Mouse (Mus musculus) hindbrain, embryonic 16.5 days (tissue): ENCODE data around the gene Lipc. TPM values are rescaled to one million over a fixed set of nuclear protein-coding genes. Genes with fewer than 3 reads are reported as not detected.

Source experiments
- ATAC-seq: fragments of 200-750 bp; cut with Nextera tagmentation; 2 replicates; pipeline ENCODE4 v1.8.0; 2017; ENCODE audit warnings: moderate TSS enrichment, moderate library complexity
- H3K27ac ChIP-seq: fragments of 300-500 bp; sonication (generic); 2 replicates; pipeline ENCODE4 v1.5.1; 2014; ENCODE audit warnings: low read depth, mild to moderate bottlenecking, control low read depth, low read length, moderate library complexity
- H3K27me3 ChIP-seq: fragments of 300-500 bp; sonication (generic); replicated peaks from 2 replicates; pipeline ENCODE4 v1.6.1; 2014; ENCODE audit warnings: low read length; ENCODE audit not compliant: control insufficient read depth, insufficient read depth
- H3K36me3 ChIP-seq: fragments of 300-500 bp; sonication (generic); 2 replicates; pipeline ENCODE4 v1.6.1; 2014; ENCODE audit warnings: mild to moderate bottlenecking, low read length, moderate library complexity, mixed read lengths; ENCODE audit not compliant: control insufficient read depth, insufficient read depth
- H3K4me1 ChIP-seq: fragments of 300-500 bp; sonication (generic); 2 replicates; pipeline ENCODE4 v1.6.1; 2014; ENCODE audit warnings: low read depth, low read length; ENCODE audit not compliant: control insufficient read depth, insufficient read depth
- H3K4me2 ChIP-seq: fragments of 300-500 bp; sonication (generic); 2 replicates; pipeline ENCODE4 v1.6.1; 2014; ENCODE audit warnings: mild to moderate bottlenecking, low read length, control low read depth, moderate library complexity
- H3K4me3 ChIP-seq: fragments of 300-500 bp; sonication (generic); 2 replicates; pipeline ENCODE4 v1.5.1; 2014; ENCODE audit warnings: mild to moderate bottlenecking, low read length, control low read depth, moderate library complexity
- H3K9ac ChIP-seq: fragments of 300-500 bp; sonication (generic); 2 replicates; pipeline ENCODE4 v1.6.1; 2014; ENCODE audit warnings: low read depth, mild to moderate bottlenecking, control low read depth, low read length, moderate library complexity
- H3K9me3 ChIP-seq: fragments of 300-500 bp; sonication (generic); 2 replicates; pipeline ENCODE4 v1.6.1; 2014; ENCODE audit warnings: mild to moderate bottlenecking, low read length, moderate library complexity; ENCODE audit not compliant: control insufficient read depth
- WGBS: fragments of 180-500 bp; shearing (Covaris S2); extraction: QIAGEN DNeasy Blood & Tissue Kit; methylation state at CpG from one replicate; pipeline ENCODE4 v1.1.7; 2014; 5-methylcytosine and 5-hydroxymethylcytosine counted together
- polyA plus RNA-seq: library from polyadenylated mRNA; unstranded; fragments of >200 nt; fragmentation: Nextera tagmentation; extraction: Ambion mirVana; gene quantifications from 2 replicates; pipeline ENCODE4 v1.2.1, GENCODE M21; 2015

Gene Lipc
- polyA plus RNA-seq = 0.26 TPM in 1 of 2 replicates, not detected in the other

DNA sequence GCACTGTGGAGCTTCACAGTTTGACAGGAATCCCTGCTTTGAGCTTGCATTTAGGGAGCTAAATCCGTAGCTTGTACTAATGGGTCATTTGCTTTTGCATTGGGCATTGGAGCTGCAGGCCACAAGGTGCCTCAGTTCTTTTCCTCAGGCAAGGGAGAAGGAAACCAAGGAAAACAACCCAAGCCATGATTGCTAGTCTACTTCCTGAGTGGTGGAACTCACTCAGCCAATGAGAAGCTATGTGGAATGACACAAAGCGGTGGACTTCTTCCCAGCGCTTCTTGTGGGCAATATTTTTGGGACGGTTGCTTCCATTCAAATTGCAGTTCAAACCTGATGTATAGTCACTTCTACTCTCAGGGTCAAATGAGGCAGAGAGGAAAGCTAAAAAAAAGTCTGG lies at the start of gene Lipc:
TSS of gene Lipc (minus strand) at position 101 of the 400 bp plus-strand sequence.
- ATAC-seq = no peak
- Histone ChIP-seq H3K4me1 (no peaks in the 10 kb centered on the region), H3K27me3 (no peaks in the 10 kb centered on the region), H3K9me3 (no peaks in the 10 kb centered on the region), H3K4me2 (no peak within 1 kb of the TSS), H3K4me3 (no peak within 1 kb of the TSS), H3K27ac (no peak within 1 kb of the TSS), H3K36me3 (no peaks in the 10 kb centered on the region), H3K9ac (no peak within 1 kb of the TSS)
- 94% methylated on average over 4 of the region's 4 CpGs for WGBS

DNA sequence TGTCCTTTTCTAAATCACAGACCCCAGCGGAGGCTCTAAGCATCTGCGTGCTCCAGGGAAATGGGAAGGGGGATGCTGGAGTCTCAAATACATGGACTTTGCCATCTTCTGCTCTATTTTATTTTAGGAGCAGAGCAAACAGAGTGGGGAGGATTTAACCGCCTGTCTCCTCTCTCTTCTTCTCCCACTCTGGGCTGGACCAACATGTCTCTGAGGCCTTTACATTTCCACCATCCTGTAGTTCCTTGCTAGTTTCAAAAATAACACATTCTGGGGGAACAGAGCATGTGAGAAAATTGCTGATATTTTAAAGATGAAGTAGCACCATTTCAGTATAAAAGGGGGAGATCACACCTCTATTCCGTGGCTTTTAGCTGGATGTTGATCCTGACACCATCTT lies 47.1 kb upstream of the Lipc start:
- Histone ChIP-seq H3K27ac (no peak overlapping the region), H3K27me3 (no peaks in the 10 kb centered on the region), H3K36me3 (no peaks in the 10 kb centered on the region), H3K4me2 (no peak overlapping the region), H3K9me3 (peaks cover 3% of the 10 kb centered on the region; the same call in 1 of the 2 replicates), H3K4me3 (no peak overlapping the region), H3K4me1 (no peaks in the 10 kb centered on the region), H3K9ac (no peak overlapping the region)
- WGBS = 82% methylated on average over 4 of the region's 4 CpGs
- no peak for ATAC-seq

DNA sequence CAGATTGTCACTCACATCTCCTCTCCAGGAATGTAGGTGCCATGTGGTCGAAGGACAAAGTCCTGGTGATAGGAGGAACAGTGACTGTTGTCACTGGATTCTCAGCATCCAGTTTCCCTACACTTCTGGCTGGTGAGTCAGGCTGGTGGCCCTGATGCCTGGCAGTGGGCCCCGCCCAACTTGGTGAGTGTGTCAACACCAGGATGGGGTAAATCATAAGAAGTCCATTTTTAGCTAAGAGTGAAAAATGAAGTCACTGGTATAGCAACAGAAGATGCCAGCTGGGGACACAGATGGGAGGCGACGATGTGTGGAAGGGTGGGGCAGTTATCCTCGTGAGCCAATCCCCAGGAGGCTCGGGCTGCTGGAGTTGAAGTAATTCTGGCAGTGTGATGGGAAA lies 46.7 kb upstream of the Lipc start:
- Histone ChIP-seq H3K27me3 (no peaks in the 10 kb centered on the region), H3K9me3 (peaks cover 3% of the 10 kb centered on the region; the same call in 1 of the 2 replicates), H3K9ac (no peak overlapping the region), H3K4me3 (no peak overlapping the region), H3K27ac (no peak overlapping the region), H3K4me2 (no peak overlapping the region), H3K36me3 (no peaks in the 10 kb centered on the region), H3K4me1 (no peaks in the 10 kb centered on the region)
- WGBS = 68% methylated on average over 6 of the region's 6 CpGs
- ATAC-seq = no peak

DNA sequence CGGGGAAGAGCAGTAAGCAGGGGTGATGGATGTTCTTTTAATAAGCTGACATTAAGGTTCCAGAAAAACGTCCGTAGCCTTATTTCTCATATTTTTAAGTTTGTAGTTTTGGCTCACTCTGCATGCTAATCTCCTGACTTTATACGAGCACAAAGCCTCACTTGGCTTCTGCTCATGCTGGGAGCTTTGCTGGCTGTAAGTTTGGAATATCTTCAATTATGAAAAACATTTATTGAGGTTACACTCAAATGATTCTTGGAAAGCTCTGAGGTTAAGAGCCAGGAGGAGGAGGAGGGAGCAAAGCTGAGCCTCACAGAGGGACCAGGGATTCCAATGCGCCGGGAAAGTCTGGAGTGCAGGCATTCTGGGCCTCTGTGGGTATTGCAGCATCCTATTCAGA lies 41.3 kb upstream of the Lipc start:
- H3K27me3 ChIP-seq = no peaks in the 10 kb centered on the region

DNA sequence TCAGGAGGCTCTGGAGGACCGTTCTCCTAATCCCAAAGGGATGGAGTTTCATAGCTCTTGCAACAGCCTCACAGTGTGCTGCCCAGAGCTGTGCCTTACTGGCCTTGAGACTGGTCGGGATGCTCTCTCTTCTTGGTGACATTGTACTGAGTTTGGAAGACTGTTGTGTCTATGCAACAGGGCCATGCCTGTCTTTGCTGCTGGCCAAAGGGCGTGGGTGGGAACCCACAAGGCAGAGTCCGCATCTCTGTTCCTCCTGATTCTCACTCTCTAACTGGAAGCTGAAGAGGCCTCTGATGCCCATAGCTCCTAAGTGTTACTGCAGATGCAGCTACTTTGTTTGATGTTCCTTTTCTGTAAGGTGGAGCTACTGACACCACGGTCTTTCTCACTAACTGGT lies 39.4 kb upstream of the Lipc start:
- Histone ChIP-seq H3K27ac (no peak overlapping the region), H3K9me3 (peaks cover under 1% of the 10 kb centered on the region; the same call in 1 of the 2 replicates), H3K4me1 (no peaks in the 10 kb centered on the region; the same call in 1 of the 2 replicates), H3K36me3 (no peaks in the 10 kb centered on the region), H3K9ac (no peak overlapping the region), H3K27me3 (no peaks in the 10 kb centered on the region), H3K4me2 (no peak overlapping the region), H3K4me3 (no peak overlapping the region)
- no peak for ATAC-seq
- WGBS = 92% methylated on average over 5 of the region's 5 CpGs

More for the DNA sequence above, 41.3 kb upstream of the Lipc start:
- 47% methylated on average over 6 of the region's 6 CpGs for WGBS
- Histone ChIP-seq H3K4me1 (no peaks in the 10 kb centered on the region), H3K27ac (no peak overlapping the region), H3K9me3 (peaks cover 3% of the 10 kb centered on the region; the same call in 1 of the 2 replicates), H3K36me3 (no peaks in the 10 kb centered on the region), H3K4me2 (no peak overlapping the region), H3K9ac (no peak overlapping the region), H3K4me3 (no peak overlapping the region)
- ATAC-seq = no peak

DNA sequence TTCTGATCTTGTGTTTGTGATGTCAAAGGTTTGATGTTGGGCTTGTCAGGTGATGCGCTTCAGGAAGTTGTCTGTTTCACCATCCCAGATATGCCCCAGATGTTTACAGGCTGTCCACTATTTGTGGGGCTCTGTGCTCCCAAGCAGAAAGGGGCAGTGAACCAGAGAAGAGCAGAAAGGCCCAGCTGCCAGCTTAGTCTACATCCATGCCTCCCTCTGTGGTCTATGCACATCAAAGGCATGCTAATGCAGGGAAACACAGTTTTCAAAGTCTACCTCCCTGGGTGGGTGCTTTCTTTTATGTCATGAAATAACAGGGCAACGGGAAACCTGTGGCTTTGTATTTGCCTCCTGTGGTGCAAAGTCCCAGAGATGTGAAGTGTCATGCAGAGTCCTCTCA lies 35.2 kb upstream of the Lipc start:
- 0 out of 2 replicates have a peak, but pooled peaks cover 2% of the 10 kb centered on the region for H3K9me3 ChIP-seq
- no peak for ATAC-seq
- 33% methylated on average over 2 of the region's 2 CpGs for WGBS
- H3K27me3 ChIP-seq = no peaks in the 10 kb centered on the region
- H3K9ac ChIP-seq = no peak overlapping the region
- 0 out of 2 replicates have a peak overlapping the region, but pooled peaks have one; percentile 34 for H3K27ac ChIP-seq
- no peaks in the 10 kb centered on the region for H3K36me3 ChIP-seq
- H3K4me1 ChIP-seq = no peaks in the 10 kb centered on the region; the same call in 1 of the 2 replicates
- H3K4me2 ChIP-seq = no peak overlapping the region
- H3K4me3 ChIP-seq = no peak overlapping the region

DNA sequence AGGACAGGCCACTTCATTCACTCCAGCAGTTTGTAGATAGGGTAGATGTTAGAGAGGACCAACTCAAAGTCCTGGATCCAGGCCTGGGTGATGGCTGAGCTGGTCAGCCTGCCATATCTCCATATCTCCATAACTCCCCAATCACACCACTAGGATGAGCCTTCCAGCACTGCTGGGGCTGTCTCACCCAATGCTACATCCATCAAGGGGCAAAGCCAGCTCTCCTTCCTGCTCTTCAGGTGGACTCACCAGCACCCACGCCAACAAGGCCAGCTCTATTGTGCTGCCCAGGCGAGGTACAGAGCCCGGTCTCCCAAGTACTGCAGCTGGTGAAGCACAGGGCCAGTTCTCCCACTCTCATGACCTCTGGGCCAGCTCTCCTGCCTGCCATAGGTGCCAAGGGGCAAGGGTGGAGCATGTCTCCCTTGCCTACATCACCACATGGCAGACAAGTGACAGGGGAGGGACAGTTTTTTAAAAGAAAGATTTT lies 31.0 kb upstream of the Lipc start:
- H3K27ac ChIP-seq = no peak overlapping the region
- H3K9ac ChIP-seq = no peak overlapping the region
- H3K36me3 ChIP-seq = no peaks in the 10 kb centered on the region
- WGBS = 100% methylated on average over 3 of the region's 3 CpGs
- no peak overlapping the region for H3K4me3 ChIP-seq
- H3K27me3 ChIP-seq = no peaks in the 10 kb centered on the region
- H3K4me2 ChIP-seq = no peak overlapping the region
- ATAC-seq = no peak
- peaks cover 6% of the 10 kb centered on the region; the same call in 1 of the 2 replicates for H3K9me3 ChIP-seq
- H3K4me1 ChIP-seq = no peaks in the 10 kb centered on the region; the same call in 1 of the 2 replicates

DNA sequence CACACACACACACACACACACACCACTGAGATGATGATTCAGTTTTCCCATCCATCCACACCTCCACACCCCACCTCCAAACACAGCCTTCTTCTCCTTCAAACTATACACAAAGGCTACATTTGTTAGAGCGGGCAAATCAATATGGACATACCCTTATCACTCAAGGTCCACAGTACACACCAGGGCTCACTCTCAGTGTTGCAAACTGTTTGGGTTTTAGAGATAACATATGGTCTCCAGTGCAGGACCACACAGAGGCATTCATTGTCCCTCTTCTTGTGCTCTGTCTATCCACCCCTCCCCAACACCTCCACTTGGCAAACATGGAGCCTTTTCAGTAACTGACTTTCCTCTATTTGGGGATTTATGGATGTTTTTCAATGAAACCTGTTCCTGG lies 29.7 kb upstream of the Lipc start:
- Histone ChIP-seq H3K9ac (no peak overlapping the region), H3K27me3 (no peaks in the 10 kb centered on the region), H3K4me1 (no peaks in the 10 kb centered on the region), H3K4me3 (no peak overlapping the region), H3K4me2 (no peak overlapping the region), H3K36me3 (no peaks in the 10 kb centered on the region), H3K9me3 (peaks cover 6% of the 10 kb centered on the region; the same call in 1 of the 2 replicates), H3K27ac (no peak overlapping the region)
- no peak for ATAC-seq
- WGBS = 100% methylated on average over 1 of the region's 1 CpGs

DNA sequence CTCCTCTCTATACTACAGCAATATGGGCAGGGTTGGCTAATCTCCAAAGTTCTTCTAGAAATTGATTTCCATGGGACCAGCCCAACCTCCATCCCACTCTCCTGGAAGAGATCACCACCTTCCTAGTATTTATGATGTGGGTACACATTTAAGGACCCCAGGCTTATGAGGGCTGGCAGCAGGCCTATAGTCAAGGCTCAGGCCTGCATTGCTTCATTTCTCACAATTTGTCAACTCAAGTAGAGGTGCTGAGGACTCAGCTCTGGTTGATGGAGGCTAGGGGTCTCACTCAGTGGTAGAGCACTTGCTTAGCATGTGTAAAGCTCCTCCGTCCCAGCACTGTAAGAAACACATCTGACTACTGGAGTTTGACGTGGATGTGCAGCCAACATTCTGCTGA lies 27.6 kb upstream of the Lipc start:
- Histone ChIP-seq H3K4me1 (no peaks in the 10 kb centered on the region), H3K4me3 (no peak overlapping the region), H3K36me3 (no peaks in the 10 kb centered on the region), H3K27me3 (no peaks in the 10 kb centered on the region), H3K27ac (no peak overlapping the region), H3K9ac (no peak overlapping the region), H3K9me3 (peaks cover 4% of the 10 kb centered on the region; the same call in 1 of the 2 replicates), H3K4me2 (no peak overlapping the region)
- WGBS = 88% methylated on average over 2 of the region's 2 CpGs
- ATAC-seq = no peak
